Mouse (Mus musculus) urinary bladder, adult 2 months (tissue): ENCODE results near the gene Tenm4. TPM values are rescaled to one million over a fixed set of nuclear protein-coding genes. Genes with fewer than 3 reads are reported as not detected.

Source experiments
- DNase-seq: peaks from one replicate; pipeline ENCODE4 v3.0.0; 2022; ENCODE audit warnings: low spot score
- polyA plus RNA-seq: library from polyadenylated mRNA; depleted of rRNA; stranded (reverse); fragments of >200 nt; gene quantifications from 2 replicates; pipeline ENCODE4 v1.2.3, GENCODE M21; 2012

Tenm4 gene
- polyA plus RNA-seq, 1 experiment = 0.65 TPM

DNA sequence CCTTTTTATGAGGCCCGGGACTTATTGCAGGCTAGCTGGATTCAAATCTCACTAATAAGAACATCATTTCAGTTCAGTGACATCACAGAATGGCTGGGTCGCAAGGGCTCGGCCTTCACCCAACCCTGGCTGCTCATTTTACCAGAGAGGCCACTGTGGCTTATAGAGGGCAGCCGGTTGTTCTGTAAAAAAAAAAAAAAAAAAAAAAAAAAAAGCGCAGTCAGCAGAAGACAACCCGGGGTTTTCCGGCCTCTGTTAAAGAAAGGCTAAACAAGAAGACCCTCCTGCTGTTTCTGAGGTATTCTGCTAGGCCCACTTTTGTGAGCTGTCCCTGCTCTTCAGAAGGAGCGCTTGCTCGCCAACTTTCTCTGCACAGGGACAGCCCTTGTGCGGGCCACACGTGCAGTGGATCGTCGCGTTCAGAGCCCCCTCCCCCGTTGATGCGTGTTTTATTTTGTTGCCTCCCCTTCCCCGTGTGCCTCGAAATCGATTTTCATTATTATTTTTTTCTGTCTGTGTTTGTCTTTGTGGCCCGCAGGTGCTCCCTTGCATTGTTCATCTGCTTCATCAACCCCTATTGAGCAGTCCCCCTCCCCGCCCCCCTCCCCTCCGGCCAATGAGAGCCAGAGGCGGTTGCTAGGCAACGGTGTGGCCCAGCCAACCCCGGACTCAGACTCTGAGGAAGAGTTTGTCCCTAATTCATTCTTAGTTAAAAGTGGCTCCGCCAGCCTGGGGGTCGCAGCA lies 472.6 kb downstream of the Tenm4 start:
- DNase-seq = no peak

DNA sequence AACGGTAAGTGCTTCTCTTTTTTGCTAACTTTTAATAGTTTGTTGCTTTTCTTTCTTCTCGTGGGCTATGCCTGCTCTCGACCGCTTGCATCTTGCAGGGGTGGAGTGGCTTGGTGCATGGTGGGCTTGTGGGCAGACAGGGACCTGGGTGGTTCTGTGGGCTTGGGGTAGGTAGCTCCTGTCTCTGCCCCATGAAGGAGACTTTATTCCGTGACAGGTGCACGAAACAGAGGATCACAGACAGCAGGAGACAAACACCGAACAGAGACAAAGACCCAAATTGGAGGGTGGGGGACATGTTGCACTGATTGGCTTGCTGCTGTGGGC lies 473.1 kb downstream of the Tenm4 start:
- no peak for DNase-seq

DNA sequence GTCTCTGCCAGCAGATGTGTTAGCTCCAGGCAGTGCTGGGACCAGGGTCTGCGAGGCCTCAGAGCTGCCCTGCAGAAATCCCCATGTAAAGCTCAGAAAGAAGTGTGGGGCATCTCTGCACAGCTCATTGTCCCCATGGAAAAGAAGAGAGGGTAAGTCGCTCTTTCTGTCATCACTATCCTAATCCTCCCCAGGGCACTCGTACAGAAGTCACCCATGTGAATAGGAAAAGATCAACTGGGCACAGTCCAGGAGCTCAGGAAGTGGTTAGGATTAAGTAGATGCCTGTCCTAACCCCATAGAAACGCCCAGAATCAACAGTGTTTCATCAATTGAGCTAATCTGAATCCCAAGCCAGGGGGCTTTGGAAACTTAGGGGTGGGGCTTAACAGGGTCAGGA lies 476.6 kb downstream of the Tenm4 start:
- no peak for DNase-seq

GRCm38 (mm10) chr7:96648606-96649005 lies 477.6 kb downstream of the Tenm4 start:
- DNase-seq = no peak

GRCm38 (mm10) chr7:96649171-96649570 lies 478.1 kb downstream of the Tenm4 start:
- DNase-seq = no peak

DNA sequence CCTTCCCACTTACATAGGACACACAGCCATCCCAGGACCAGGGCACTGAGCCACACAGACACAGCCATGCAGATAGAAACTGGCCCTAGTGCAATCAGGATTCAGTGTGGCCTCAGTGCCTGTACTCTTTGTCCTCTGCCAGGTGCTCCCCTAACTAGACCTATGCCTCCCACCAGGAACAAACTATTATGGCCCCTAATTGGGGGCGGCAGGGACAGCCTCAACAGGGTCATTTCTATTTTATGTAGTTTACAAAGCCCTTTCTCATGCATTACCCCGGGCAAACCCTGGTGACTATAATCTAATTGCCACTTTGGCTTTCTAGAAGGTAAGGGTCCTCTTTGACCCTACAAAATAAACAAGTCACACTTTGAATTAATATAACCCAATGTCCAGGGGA lies 479.4 kb downstream of the Tenm4 start:
- DNase-seq = no peak

DNA sequence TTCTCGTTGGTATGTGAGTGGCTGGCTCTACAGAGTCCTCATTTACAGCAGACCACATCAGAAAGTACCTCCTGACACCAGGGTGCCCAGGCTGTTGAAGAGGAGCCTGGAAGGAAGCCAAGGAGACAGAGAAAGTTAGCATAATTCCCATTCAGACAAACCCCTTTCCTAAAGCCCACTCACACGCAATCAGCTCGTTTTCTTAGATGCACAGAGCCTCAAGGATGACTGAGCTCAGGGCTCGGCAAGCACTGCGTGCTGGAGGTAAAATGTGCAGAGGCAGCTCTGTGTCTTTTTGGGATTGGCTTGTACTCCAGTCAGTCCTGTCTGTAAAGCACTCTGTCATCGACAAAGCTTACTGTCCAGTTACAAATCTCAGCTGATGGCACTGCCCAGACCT lies 480.0 kb downstream of the Tenm4 start:
- DNase-seq = no peak

DNA sequence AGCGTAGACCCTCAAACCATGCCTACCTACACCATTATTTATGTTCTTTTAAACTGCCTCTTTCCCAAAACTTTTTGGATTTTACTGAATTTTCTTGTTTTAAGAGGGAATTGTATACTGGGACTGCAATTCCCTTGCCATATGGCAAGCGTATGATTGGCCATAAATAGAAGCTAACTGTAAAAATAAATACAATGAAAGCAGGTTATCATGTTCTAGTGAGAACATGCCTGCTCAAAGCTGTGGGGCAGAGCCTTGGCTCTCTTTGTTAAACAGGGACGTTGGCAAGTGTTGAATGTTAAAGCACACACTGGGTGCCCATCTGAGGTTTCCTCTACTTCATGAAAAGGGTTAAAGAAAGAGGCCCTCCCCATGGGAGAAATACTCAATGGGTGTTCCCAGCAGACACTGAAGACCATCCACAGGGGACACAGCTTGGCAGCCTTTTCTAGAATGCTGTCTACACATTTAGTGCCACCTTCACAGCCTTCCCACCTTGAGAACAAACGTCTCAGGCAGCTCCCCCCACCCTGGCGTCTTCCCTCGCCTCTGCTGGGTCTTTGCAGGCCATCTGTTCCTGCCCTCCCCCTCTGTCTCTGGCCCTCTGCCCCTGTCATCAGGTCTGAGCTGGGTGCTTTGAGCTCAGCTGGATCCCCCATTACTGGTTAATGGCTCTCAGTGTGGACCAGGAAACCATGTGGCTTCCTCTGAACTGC lies 480.7 kb downstream of the Tenm4 start:
- DNase-seq = no peak

GRCm38 (mm10) chr7:96652844-96653243 lies 481.8 kb downstream of the Tenm4 start:
- no peak for DNase-seq

GRCm38 (mm10) chr7:96654206-96654605 lies 483.2 kb downstream of the Tenm4 start:
- no peak for DNase-seq

DNA sequence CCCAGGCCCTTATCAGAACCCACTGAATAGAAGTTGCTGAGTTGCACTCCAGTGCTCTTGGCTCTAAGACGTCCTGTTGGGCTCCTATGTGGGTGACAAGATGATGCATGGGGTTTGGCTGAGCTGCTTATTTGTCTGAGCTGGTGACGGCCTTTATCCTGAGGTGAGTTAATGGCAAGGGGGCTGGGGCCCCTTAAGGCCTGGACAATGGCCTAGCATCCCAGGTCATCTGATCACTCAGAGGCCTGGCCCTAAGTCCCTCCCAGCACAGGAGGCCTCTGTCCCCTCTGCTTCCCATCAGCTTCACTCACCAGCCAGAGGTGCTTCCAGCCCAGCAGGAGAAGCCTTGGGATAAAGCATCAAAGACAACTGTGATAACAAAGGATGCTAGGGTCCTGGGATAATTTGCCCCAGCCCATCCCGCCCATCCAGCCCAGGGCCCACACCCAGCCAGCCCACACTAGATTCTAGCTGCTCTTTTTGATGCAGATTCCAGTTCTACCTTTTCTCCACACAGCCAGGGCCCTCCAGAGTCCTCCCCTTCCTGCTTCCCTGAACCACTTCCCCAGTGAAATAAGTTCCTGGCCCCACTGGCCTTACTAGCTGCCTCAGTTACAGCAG lies 484.2 kb downstream of the Tenm4 start:
- no peak for DNase-seq

GRCm38 (mm10) chr7:96657101-96657830 lies 486.2 kb downstream of the Tenm4 start:
- DNase-seq = no peak

DNA sequence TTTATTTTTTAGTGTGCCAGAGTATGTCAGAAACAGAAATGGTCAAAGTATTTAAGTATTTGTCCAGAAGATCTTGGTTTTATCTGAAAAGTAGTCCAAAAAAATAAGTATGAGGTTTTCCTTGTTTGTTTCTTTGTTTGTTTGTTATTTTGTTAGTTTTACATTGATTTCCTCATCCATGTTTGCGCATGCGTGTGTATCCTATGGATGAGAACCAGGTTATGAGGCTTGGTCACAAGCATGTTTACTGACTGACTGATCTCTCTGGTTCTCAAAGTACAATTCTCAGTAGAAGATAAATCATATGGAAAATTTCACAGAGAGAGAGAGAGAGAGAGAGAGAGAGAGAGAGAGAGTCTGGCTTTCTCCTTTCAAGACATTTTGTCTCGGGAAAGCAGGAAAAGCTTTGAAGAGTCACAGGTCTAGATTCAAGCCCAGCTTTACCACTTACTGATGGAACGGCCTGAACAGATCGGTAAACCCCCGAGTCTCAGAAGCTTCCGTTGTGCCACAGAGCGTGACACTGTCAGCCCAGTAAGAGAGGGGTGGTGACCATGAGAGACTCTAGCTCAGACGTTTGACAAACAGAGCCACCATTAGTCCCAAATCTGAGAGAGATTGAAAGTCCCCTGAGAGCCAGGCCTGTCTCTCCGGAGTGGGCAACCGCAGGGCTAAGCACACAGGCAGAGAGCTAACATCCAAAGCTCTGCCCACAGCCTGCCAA lies 487.0 kb downstream of the Tenm4 start:
- DNase-seq = no peak

DNA sequence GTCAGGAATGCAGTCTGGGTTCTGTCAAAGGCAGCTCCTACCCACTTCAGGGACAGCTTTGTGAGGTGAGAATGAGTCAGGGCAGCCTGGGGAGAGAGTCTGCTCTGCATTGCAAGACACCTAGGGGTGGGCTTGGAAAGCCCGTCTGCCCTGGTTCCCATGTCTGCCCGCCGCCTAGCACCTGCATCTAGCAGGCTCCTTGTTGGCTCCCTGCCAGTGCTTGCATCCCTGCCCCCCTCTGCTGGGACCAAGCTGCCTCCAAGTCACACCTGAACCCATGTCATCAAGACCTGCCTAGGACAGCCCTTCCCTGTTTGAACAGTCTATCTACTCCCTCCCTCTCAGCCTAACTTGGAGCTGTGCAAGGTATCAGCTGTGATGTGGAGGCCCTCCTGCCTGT lies 489.9 kb downstream of the Tenm4 start:
- no peak for DNase-seq

GRCm38 (mm10) chr7:96661352-96662169 lies 490.5 kb downstream of the Tenm4 start:
- DNase-seq = no peak

DNA sequence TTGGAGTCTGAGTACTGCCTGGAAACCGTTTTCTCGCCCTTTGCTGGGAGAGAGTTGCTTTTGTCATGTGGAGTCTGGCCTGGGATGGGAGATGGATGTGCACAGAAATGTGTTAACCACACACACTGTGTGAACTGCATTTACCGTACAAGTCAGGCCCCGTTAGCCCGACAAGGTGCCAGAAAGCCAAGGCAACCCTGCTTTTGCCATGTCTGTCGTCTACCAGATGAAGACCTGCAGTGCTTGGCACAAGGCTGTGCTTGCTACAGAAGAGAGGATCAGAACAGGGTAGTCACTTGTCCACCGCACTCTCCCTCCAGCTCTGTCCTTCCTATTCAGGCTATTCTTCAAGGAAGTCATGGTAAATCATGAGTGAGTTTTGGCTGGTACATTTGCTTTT lies 492.3 kb downstream of the Tenm4 start:
- no peak for DNase-seq

DNA sequence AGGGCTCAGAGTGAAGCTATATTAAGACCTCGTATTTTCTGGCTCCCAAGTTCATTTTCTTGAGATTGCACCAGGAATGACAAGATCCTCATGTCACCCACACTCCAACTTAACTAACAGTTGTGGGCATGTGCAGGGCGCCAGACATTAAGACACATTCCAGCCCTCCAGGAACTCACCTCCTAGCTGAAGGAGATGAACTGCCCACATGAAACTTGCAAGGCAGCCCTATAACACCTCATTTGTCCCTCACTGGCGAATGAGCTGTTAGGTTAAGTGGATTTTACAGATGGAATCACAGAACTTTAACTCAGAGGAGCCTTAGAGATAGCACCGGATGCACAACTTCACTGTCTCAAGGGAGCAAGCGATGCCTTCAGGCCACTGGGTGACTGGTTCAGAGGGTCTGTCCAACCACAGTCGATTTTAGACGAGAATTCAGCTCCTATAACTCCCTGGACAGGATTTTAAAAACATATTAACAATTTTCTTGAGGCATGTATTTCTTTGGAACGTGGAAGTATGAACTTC lies 495.4 kb downstream of the Tenm4 start:
- no peak for DNase-seq

DNA sequence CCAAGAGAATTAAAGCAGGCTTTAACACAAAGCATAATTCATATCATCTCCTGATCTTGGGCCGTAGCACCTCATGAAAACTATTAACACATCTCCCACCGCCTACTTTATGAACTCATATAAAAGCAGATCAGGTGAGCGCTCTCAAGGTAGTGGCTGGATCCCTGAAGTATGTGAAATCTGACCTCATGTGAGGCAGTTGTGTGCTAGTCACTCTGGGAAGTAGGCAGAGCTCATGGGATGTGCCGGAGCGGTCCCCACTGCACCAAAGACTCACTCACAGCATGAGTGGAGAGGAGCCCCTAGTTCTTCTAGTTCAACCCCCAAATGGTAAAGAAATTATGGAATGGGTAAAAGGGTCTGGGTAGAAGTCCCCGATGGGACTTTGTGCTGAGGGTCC lies 496.6 kb downstream of the Tenm4 start:
- DNase-seq = no peak

- DNase-seq = no peak
Observed at GRCm38 (mm10) chr7:96670095-96670494, 499.0 kb downstream of the Tenm4 start.

GRCm38 (mm10) chr7:96672322-96672914 lies 501.4 kb downstream of the Tenm4 start:
- DNase-seq = no peak
